Mouse (Mus musculus) cerebellum, adult 8-10 months (tissue): ENCODE results near the gene Gpalpp1.
A peak's percentile ranks its signal among the peaks of the same experiment; 100 is the strongest.

Source experiments
- DNase-seq: peaks from one replicate; pipeline ENCODE4 v3.0.0; 2022

Gene Gpalpp1

GRCm38 (mm10) chr14:76097815-76098214 is 12.7 kb downstream of the Gpalpp1 start:
- no peak for DNase-seq

- DNase-seq: no peak
Measured at GRCm38 (mm10) chr14:76097244-76097643, 13.3 kb downstream of the Gpalpp1 start.

GRCm38 (mm10) chr14:76084188-76084587 is 26.4 kb downstream of the Gpalpp1 start:
- no peak for DNase-seq

GRCm38 (mm10) chr14:76082086-76082636 is 28.4 kb downstream of the Gpalpp1 start:
- no peak for DNase-seq

GRCm38 (mm10) chr14:76081451-76081850 is 29.1 kb downstream of the Gpalpp1 start:
- no peak for DNase-seq

- DNase-seq: peak; percentile 24
Measured at GRCm38 (mm10) chr14:76077088-76077491, 33.5 kb downstream of the Gpalpp1 start.

GRCm38 (mm10) chr14:76076602-76077001 is 34.0 kb downstream of the Gpalpp1 start:
- DNase-seq: no peak

GRCm38 (mm10) chr14:76075721-76076120 is 34.8 kb downstream of the Gpalpp1 start:
- no peak for DNase-seq

- no peak for DNase-seq
Measured at GRCm38 (mm10) chr14:76074206-76074605, 36.4 kb downstream of the Gpalpp1 start.

- DNase-seq: no peak
Measured at GRCm38 (mm10) chr14:76072626-76073025, 37.9 kb downstream of the Gpalpp1 start.

GRCm38 (mm10) chr14:76069296-76069695 is 41.3 kb downstream of the Gpalpp1 start:
- DNase-seq: no peak

- DNase-seq: no peak
Measured at GRCm38 (mm10) chr14:76068296-76068695, 42.3 kb downstream of the Gpalpp1 start.

- DNase-seq: no peak
Measured at GRCm38 (mm10) chr14:76067237-76067636, 43.3 kb downstream of the Gpalpp1 start.

- DNase-seq: no peak
Measured at GRCm38 (mm10) chr14:76059441-76059840, 51.1 kb downstream of the Gpalpp1 start.

GRCm38 (mm10) chr14:76053726-76054125 is 56.8 kb downstream of the Gpalpp1 start:
- no peak for DNase-seq

- no peak for DNase-seq
Measured at GRCm38 (mm10) chr14:76051966-76052365, 58.6 kb downstream of the Gpalpp1 start.

GRCm38 (mm10) chr14:76045767-76046166 is 64.8 kb downstream of the Gpalpp1 start:
- no peak for DNase-seq

GRCm38 (mm10) chr14:76044164-76044557 is 66.4 kb downstream of the Gpalpp1 start:
- DNase-seq: no peak

GRCm38 (mm10) chr14:76043251-76044163 is 67.1 kb downstream of the Gpalpp1 start:
- DNase-seq: no peak
